Mouse (Mus musculus) forebrain, postnatal 0 days (tissue): ENCODE results near the gene Mid1. TPM values are rescaled to one million over a fixed set of nuclear protein-coding genes. Genes with fewer than 3 reads are reported as not detected.
"Not testable (repeated sequence)": the region's sequence is repeated elsewhere in the genome, so short reads cannot be mapped to it uniquely, and the experiment has no call there.

Source experiments
- ATAC-seq: fragments of 200-750 bp; cut with Nextera tagmentation; 2 replicates; pipeline ENCODE4 v1.8.0; 2017; ENCODE audit warnings: mild to moderate bottlenecking, moderate library complexity
- DNase-seq: peaks from one replicate; pipeline ENCODE4 v3.0.0-alpha.2; 2015
- H3K27ac ChIP-seq: fragments of 300-500 bp; sonication (generic); 2 replicates; pipeline ENCODE4 v1.5.1; 2014; ENCODE audit warnings: low read depth, mild to moderate bottlenecking, antibody characterized with exemption, low read length, moderate library complexity, mixed read lengths
- H3K27me3 ChIP-seq: fragments of 300-500 bp; sonication (generic); 2 replicates; pipeline ENCODE4 v1.6.1; 2014; ENCODE audit warnings: mild to moderate bottlenecking, low read length, mixed read lengths; ENCODE audit not compliant: insufficient read depth
- H3K36me3 ChIP-seq: fragments of 300-500 bp; sonication (generic); 2 replicates; pipeline ENCODE4 v1.6.1; 2014; ENCODE audit warnings: mild to moderate bottlenecking, moderate library complexity; ENCODE audit not compliant: insufficient read depth
- H3K4me1 ChIP-seq: fragments of 300-500 bp; sonication (generic); 2 replicates; pipeline ENCODE4 v1.6.1; 2014; ENCODE audit warnings: antibody characterized with exemption; ENCODE audit not compliant: insufficient read depth
- H3K4me2 ChIP-seq: fragments of 300-500 bp; sonication (generic); 2 replicates; pipeline ENCODE4 v1.6.1; 2014; ENCODE audit warnings: low read depth, mild to moderate bottlenecking, moderate library complexity
- H3K4me3 ChIP-seq: fragments of 300-500 bp; sonication (generic); 2 replicates; pipeline ENCODE4 v1.5.1; 2014; ENCODE audit warnings: low read depth, low read length, mixed read lengths
- H3K9ac ChIP-seq: fragments of 300-500 bp; sonication (generic); 2 replicates; pipeline ENCODE4 v1.6.1; 2014; ENCODE audit warnings: mild to moderate bottlenecking
- H3K9me3 ChIP-seq: fragments of 300-500 bp; sonication (generic); 2 replicates; pipeline ENCODE4 v1.6.1; 2016; ENCODE audit warnings: low read length
- CTCF ChIP-seq: sonication (generic); IDR thresholded peaks from 2 replicates; pipeline ENCODE4 v1.5.1; 2016; ENCODE audit warnings: antibody characterized with exemption, control low read depth, low read depth
- WGBS: fragments of 180-500 bp; shearing (Covaris S2); extraction: QIAGEN DNeasy Blood & Tissue Kit; methylation state at CpG from one replicate; pipeline ENCODE4 v1.1.7; 2014; 5-methylcytosine and 5-hydroxymethylcytosine counted together
- polyA plus RNA-seq: library from polyadenylated mRNA; unstranded; fragments of >200 nt; fragmentation: Nextera tagmentation; extraction: Ambion mirVana; gene quantifications from 2 replicates; pipeline ENCODE4 v1.2.1, GENCODE M21; 2015
- total RNA-seq: library from RNA; depleted of rRNA; stranded (reverse); fragments of >200 nt; gene quantifications from 2 replicates; pipeline ENCODE4 v1.2.3, GENCODE M21; 2014

Gene Mid1
- total and polyA plus RNA-seq, 2 experiments from 2014 or later = 4.2 to 5.7 TPM

GRCm38 (mm10) chrX:170009016-170009750, 324.2 kb downstream of the Mid1 start, which contains the start of gene Gm21887:
Gene Gm21887 (plus strand): TSS chrX:170009659.
- H3K27ac ChIP-seq = peak within 1 kb of the TSS; percentile 90
- not testable (repeated sequence) for H3K4me1 ChIP-seq, H3K36me3 ChIP-seq, H3K27me3 ChIP-seq
- H3K4me2 ChIP-seq = peak within 1 kb of the TSS; percentile 38
- ATAC-seq (peak; percentile 84), DNase-seq (peak; percentile 96)
- peaks cover 20% of the 10 kb centered on the region for H3K9me3 ChIP-seq
- peak within 1 kb of the TSS; percentile 57 for H3K4me3 ChIP-seq
- H3K9ac ChIP-seq = peak within 1 kb of the TSS; percentile 77
- 67% methylated on average over 110 of the region's 118 CpGs for WGBS

GRCm38 (mm10) chrX:170009801-170010221, 324.8 kb downstream of the Mid1 start:
- Histone ChIP-seq H3K9ac (peak overlapping the region; percentile 77), H3K9me3 (peaks cover 20% of the 10 kb centered on the region), H3K27ac (peak overlapping the region; percentile 90), H3K4me3 (peak overlapping the region; percentile 57)
- ATAC-seq (peak; percentile 96), DNase-seq (peak; percentile 97)
- WGBS = 54% methylated on average over 25 of the region's 25 CpGs
- not testable (repeated sequence) for H3K27me3 ChIP-seq, H3K36me3 ChIP-seq, H3K4me2 ChIP-seq, H3K4me1 ChIP-seq

DNA sequence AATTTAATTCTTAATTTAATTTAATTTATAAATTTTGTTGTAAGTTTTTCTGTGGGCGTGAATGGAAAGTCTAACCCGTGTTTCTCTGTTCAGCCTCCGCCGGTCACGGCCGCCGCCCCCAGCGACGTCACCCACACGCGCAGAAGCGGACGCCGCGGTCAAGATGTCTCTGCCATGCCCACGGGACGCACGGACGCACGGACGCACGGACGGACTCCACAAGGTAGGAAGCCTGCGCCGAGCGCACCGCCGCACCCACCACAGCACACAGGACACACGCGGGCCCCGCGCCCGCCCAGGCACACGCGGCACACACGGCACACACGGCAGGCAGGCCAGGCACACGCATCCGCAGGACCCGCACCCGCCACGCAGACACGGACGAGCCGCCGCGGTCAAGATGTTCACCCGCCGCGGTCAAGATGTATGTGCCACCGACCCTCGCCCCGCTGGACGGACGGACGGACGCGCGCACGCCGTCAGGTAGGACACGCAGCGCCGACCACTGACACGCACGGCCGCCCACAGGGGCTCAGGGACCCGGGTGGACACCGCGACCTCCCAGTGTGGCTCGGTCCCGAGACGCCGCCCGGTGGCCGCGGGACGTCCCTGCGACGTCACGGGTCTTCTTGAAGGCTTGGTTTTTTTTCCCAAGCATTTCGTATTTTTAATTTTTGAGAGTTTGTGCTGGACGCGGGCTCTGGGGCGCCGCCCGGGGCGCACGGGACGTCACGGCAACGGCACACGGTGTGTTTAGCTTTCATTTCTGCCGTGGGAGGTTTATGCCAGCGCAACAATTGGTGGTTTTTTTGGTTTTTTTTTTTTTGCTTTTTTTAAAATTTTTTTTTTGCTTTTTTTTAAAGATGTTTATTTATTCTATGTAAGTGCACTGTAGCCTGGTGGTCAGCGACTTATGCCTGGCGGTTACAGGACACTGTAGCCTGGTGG, 325.9 kb downstream of the Mid1 start:
- H3K27me3 ChIP-seq, H3K9ac ChIP-seq, H3K4me3 ChIP-seq, H3K4me1 ChIP-seq, H3K36me3 ChIP-seq, ATAC-seq, H3K27ac ChIP-seq: not testable (repeated sequence)
- TF ChIP-seq CTCF = peak; percentile 66
- peaks cover 20% of the 10 kb centered on the region for H3K9me3 ChIP-seq
- DNase-seq = peak; percentile 26
- peak overlapping the region; percentile 14; the same call in 1 of the 2 replicates for H3K4me2 ChIP-seq
- 81% methylated on average over 97 of the region's 97 CpGs for WGBS

DNA sequence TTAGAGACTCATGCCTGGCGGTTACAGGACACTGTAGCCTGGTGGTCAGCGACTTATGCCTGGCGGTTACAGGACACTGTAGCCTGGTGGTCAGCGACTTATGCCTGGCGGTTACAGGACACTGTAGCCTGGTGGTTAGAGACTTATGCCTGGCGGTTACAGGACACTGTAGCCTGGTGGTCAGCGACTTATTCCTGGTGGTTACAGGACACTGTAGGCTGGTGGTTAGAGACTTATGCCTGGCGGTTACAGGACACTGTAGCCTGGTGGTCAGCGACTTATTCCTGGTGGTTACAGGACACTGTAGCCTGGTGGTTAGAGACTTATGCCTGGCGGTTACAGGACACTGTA, 326.5 kb downstream of the Mid1 start:
- not testable (repeated sequence) for H3K27ac ChIP-seq, H3K4me1 ChIP-seq, H3K4me2 ChIP-seq, H3K36me3 ChIP-seq, H3K4me3 ChIP-seq, DNase-seq, H3K27me3 ChIP-seq, ATAC-seq, H3K9ac ChIP-seq
- 95% methylated on average over 8 of the region's 10 CpGs for WGBS
- H3K9me3 ChIP-seq = peaks cover 20% of the 10 kb centered on the region

GRCm38 (mm10) chrX:170013421-170013820, 328.4 kb downstream of the Mid1 start:
- H3K9ac ChIP-seq, H3K4me2 ChIP-seq, H3K4me3 ChIP-seq, H3K27me3 ChIP-seq, H3K4me1 ChIP-seq, DNase-seq, H3K27ac ChIP-seq, ATAC-seq: not testable (repeated sequence)
- H3K36me3 ChIP-seq = peaks cover 17% of the 10 kb centered on the region
- peaks cover 22% of the 10 kb centered on the region for H3K9me3 ChIP-seq
- WGBS = 83% methylated on average over 13 of the region's 13 CpGs

DNA sequence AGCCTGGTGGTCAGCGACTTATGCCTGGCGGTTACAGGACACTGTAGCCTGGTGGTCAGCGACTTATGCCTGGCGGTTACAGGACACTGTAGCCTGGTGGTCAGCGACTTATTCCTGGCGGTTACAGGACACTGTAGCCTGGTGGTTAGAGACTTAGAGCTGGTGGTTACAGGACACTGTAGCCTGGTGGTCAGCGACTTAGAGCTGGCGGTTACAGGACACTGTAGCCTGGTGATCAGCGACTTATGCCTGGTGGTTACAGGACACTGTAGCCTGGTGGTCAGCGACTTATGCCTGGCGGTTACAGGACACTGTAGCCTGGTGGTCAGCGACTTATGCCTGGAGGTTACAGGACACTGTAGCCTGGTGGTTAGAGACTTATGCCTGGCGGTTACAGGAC, 329.0 kb downstream of the Mid1 start:
- H3K9ac ChIP-seq, ATAC-seq, H3K27ac ChIP-seq, DNase-seq, H3K27me3 ChIP-seq, H3K4me1 ChIP-seq, H3K4me2 ChIP-seq, H3K4me3 ChIP-seq: not testable (repeated sequence)
- Histone ChIP-seq H3K36me3 (peaks cover 23% of the 10 kb centered on the region), H3K9me3 (peaks cover 27% of the 10 kb centered on the region)
- WGBS = 96% methylated on average over 11 of the region's 13 CpGs

DNA sequence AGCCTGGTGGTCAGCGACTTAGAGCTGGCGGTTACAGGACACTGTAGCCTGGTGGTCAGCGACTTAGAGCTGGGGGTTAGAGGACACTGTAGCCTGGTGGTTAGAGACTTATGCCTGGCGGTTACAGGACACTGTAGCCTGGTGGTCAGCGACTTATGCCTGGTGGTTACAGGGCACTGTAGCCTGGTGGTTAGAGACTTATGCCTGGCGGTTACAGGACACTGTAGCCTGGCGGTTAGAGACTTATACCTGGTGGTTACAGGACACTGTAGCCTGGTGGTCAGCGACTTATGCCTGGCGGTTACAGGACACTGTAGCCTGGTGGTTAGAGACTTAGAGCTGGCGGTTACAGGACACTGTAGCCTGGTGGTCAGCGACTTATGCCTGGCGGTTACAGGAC, 330.9 kb downstream of the Mid1 start:
- not testable (repeated sequence) for ATAC-seq, DNase-seq, H3K9ac ChIP-seq, H3K4me3 ChIP-seq, H3K4me1 ChIP-seq, H3K4me2 ChIP-seq, H3K27ac ChIP-seq, H3K27me3 ChIP-seq
- Histone ChIP-seq H3K9me3 (peaks cover 20% of the 10 kb centered on the region; the same call in 1 of the 2 replicates), H3K36me3 (peaks cover 27% of the 10 kb centered on the region)
- WGBS = 96% methylated on average over 12 of the region's 12 CpGs
